Mouse (Mus musculus): ENCODE results near the gene Gm21954.

Gene Gm21954

DNA sequence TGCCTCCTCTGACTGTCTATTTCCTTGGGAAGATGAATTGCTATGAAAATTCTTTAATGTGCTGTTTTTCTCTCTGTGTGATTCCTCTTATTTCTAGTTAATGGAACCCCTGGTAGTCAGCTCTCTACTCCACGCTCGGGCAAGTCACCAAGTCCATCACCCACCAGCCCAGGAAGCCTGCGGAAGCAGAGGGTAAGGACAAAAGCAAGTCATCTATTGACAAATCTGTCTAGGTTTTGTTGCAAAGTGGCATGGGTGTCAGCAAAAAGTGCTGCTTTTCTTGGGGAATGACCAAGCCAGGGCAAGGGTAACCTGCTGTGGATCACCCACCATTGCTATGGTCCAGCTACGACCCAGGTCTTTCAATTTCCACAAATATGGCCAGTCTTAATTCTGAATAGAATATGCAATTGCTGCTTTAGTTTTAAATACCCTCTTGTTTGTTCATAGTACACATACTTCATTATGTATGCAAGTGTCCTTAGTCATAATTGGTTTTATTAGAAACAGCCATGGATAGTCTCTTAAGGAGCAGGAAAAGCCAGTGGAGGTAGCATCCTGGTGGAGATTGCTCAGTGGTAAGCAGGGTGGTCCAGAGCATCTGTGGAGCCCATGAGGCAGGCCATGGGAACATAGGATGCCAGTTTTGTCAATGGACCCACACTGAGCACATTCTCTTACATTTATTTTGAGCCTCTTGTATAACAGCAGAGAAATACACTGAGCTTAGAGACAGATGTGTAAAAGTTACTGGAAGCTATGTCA is 8.9 kb downstream of the Gm21954 start:
- DNase-seq (ENCODE audit: low read depth, low spot score): no peak

DNA sequence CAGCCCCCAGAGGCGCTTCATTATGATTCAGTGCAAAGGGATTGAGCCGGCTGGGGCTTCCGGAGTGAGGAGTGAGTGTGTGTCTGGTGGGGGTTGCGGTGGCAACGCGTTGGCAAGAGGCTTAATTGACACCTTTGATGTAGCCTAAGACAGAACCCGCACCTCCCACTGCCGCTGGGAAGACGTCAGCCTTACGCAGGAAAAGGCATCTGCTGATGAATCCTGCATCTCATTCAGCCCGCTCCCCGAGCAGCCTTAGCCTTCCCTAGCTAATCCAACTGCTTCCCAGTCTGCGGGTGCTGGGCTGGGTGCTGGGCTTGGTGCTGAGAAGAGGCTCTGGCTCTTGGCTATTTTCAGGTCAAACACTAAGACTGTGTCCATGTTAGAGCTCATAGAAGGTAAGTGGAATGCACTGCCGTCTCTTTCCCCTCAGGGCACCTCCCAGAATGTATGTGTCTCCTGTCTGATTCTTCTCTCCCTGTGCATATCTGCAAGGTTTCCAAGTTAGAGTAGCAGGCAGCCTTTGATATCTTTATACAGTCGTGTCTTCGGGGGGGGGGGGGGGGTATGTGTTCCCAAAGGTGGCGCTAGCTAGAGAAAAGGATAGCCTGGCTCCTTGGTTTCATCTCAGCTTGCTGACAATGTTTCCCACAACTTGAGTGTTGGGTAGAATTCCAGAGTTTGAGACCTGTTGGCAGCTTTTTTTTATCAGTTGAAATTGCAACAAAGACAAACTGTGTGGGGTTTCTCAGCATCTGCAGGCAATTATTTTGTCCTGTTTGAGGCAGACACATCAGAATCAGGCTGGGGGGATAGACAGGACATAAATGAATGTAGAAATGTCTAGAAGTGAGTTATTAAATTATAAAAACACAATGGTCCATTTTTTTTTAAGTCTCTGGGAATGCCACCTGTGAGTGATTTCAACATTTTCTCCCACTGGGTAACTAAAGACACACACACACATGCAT is 10.0 kb downstream of the Gm21954 start:
- DNase-seq (ENCODE audit: low read depth, low spot score): peak; percentile 73

GRCm38 (mm10) chr3:55461092-55461491 is 10.9 kb downstream of the Gm21954 start:
- no peak for DNase-seq (ENCODE audit: low read depth, low spot score)

DNA sequence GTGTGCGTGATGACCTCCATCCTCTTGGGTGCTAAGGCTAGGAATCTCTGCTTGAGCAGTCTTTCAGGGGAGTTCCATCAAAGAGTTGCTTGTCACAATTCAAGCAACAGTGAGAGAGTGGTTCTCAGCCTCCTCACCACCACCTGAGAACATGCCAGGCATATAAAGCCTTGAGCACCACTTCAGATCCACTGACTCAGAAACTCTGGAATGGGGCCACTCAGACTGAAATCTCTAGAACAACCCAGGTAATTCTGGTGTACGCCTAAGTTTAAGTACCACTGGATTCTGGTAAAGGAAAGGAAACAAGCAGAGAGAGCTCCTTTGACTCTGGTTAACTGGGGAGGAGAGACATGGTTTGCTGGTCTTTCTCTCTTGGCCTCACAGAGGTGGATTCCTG is 19.5 kb downstream of the Gm21954 start:
- no peak for DNase-seq (ENCODE audit: low read depth, low spot score)

DNA sequence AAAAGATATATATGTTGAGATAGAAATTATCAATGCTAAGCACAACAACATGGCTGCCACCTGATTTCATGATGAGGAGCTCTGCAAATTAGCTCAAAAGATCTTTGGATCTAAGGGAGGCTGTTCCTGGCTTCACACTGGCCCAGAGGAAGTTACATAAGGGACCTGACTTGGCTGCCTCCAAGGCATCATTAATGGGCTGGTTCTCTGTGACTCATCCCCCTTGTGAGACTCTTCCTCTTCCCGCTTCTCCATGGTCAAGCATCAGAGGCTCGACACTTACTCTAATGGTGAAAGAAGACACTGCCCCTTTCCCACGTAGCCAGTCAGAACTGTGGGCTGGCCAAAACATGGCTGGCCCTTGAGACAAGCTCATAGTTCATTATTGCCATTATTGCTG is 20.1 kb downstream of the Gm21954 start:
- DNase-seq (ENCODE audit: low read depth, low spot score): no peak

DNA sequence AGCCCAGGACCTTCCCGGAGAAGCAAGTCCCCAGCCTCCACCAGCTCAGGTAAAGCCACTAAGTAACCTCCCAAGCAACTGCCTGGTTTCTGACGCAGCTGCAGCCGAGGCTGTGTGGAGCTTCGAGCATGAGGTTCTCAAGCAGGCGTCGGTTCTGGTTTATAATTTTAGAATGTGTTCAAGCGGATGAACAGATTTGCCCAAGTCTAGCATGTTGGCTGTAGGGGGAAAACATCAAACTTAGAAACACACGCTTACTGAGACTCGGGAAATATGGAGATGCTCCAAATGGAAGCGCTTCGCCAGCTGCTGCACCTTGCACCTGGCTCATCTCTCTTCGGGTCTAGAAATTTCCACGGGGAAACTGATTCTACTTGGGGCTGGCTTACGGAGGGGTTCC is 21.0 kb downstream of the Gm21954 start:
- DNase-seq (ENCODE audit: low read depth, low spot score): no peak

GRCm38 (mm10) chr3:55449148-55449547 is 22.9 kb downstream of the Gm21954 start:
- no peak for DNase-seq (ENCODE audit: low read depth, low spot score)

GRCm38 (mm10) chr3:55447486-55448460 is 24.2 kb downstream of the Gm21954 start:
- DNase-seq (ENCODE audit: low read depth, low spot score): no peak

GRCm38 (mm10) chr3:55446681-55447080 is 25.3 kb downstream of the Gm21954 start:
- no peak for DNase-seq (ENCODE audit: low read depth, low spot score)

- DNase-seq (ENCODE audit: low read depth, low spot score): no peak
Measured at GRCm38 (mm10) chr3:55443725-55444124, 28.3 kb downstream of the Gm21954 start.

- no peak for DNase-seq (ENCODE audit: low read depth, low spot score)
Measured at GRCm38 (mm10) chr3:55443271-55443670, 28.7 kb downstream of the Gm21954 start.

- DNase-seq (ENCODE audit: low read depth, low spot score): no peak
Measured at GRCm38 (mm10) chr3:55442012-55442645, 29.9 kb downstream of the Gm21954 start.

DNA sequence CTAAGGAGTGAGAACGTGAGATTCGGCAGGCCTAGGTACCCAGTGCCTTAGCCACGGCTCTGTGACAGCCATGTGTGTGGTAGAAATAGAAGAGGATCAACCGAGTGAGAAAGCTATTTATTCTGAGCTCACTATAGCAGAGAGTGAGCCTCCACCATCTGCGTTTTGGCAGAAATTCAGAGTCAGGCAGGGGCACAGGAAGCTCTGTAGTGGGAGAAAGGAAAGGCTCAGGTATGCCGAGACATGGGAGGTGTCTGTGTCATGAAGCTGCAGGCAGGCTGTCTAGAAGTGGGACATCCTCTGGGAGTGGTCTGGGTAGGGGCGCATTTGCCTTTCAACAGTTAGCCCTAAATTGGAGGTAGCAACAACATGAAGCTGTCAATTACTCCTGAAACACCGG is 31.7 kb downstream of the Gm21954 start:
- no peak for DNase-seq (ENCODE audit: low read depth, low spot score)

DNA sequence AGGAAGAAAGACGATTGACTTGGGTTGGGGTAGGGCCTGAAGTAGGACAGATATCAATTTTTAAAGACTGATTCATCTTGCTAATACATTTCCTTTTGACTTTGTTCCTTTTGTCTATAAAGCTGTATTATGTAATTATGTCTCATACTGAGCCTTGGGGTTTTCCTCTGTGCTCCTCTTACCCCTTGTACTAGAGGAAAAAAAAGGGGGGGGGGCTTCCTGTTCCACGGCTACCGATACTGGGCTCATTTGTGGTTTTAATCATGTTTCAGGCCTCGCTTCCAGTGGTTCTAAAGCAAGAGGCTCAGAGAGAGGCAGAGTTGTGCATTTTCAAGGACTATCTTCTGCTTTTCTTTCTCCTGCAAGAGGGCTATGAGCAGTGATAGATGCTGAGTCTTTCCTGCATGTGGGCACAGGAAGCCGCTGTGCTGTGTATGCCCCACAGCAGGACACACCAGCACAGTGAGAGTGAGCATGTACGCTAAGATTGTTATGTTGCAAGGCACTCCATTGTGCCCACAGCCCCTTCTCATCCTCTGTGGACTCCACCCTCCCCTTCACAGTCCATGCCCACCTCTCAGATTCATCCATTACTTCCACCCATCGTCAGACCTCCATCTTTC is 33.1 kb downstream of the Gm21954 start:
- DNase-seq (ENCODE audit: low read depth, low spot score): peak; percentile 69

GRCm38 (mm10) chr3:55434276-55434675 is 37.7 kb downstream of the Gm21954 start:
- DNase-seq (ENCODE audit: low read depth, low spot score): no peak

- no peak for DNase-seq (ENCODE audit: low read depth, low spot score)
Measured at GRCm38 (mm10) chr3:55431223-55431622, 40.8 kb downstream of the Gm21954 start.

GRCm38 (mm10) chr3:55430022-55430549 is 41.9 kb downstream of the Gm21954 start:
- DNase-seq (ENCODE audit: low read depth, low spot score): no peak

DNA sequence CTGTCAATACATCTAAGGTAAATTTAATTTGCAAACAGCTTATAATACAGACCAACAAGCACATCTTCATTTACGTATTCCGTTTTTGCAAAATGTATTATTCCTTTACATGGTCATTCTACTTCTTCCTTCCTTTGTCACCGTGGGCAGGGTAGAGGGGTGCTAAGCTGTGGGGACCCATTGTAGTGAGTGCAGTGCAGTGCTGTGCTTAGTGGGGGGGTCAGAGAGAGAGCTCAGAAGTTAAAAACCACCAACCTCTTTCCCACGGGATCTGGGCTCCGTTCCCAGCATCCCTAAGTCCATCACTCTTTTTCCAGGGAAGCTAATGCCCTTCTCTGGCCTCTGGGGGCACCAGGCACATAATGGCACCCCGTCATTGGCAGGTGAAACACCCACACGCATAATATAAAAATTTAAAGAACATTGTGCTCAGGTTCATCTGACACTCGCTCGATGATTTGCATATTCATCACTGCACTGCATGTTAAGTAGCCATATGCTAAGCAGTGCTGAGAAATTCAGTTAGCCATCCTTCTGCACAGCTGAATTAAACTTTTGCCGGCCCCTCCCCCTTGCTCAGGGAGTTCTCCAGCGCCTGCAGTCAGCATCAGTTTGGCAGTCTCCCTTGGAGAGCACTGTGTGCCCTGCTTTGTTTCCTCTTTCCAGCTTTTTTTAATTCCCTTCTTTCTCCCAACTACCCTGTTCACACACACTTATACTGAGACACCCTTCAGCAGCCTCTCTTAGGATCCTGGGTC is 48.2 kb downstream of the Gm21954 start:
- no peak for DNase-seq (ENCODE audit: low read depth, low spot score)

DNA sequence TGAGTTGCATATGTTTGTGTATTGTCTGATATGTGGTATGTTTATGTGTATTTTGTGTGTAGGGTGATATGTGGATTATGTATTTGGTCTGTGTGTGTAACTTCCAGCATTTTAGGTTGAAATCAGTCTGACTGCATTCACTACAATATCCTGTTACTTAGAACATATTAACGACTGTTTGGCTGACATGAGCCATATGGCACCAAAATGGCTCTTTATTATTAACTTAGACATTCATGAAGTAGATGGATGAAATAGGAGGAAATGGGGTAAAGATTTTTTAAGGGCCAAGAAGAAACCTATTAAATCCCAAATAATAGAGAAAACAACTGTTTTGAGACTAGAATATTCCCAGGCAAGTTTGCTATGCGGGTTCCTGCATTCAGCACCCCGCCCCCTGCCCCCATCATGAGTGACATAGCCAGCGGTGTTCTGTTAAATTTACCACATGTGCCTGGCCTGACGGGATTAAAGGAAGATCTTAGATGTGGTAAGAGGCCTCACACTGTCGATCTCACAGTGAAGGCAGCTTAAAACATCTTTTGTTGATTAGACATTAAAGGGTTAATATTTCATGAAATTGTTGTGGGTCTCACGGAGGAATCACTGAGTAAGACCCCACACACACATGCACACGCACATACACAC is 51.5 kb downstream of the Gm21954 start:
- DNase-seq (ENCODE audit: low read depth, low spot score): no peak
